Mouse (Mus musculus) mouse embryonic stem cell (cell line): Measurements from ENCODE around the gene Wwox.

ENCODE experiments used
- in situ Hi-C, 2 experiments: fragments of 300-500 bp; cut with MboI; formaldehyde crosslinking; loops; 1 replicate in 1 of 2; 3 replicates in 1 of 2; pipeline ENCODE4 v1.14.3; 2019 to 2020; ENCODE audit warnings: low sequenced_read_pairs in 2 of 2, low pct_unique_long_range_greater_than_20kb in 1 of 2, mixed read lengths in 1 of 2; ENCODE audit not compliant: unreplicated experiment in 1 of 2

The Wwox gene

DNA sequence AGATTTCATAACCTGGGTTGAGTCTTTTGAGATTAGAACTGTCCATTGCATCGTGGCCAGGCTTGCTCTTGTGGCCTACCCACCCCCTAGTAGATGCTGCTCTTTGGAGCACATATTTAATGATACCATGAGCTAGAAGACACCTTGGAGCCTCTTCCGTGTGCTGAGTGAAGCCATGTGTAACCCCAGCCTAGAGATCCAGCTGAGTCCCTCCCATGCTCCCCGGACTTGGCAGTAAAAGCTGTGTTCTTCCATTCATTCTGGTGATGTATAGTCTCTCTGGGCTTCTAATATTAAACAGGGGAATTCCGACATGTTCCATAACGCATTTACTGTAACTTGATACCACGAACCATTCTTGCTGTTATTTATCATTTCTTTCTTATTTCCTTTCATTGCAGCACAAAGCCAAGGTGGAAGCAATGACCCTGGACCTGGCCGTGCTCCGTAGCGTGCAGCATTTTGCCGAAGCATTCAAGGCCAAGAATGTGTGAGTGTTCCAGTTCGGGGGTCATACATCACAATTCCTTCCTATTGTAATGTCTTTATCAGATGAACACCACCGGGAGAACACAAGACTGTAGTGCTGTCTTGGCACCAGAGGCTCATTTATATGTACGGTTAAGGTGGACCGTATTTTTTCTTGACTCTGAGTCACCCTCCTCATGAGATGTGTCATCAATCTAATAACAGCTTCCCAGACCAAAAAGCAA, 240.1 kb downstream of the Wwox start:
- in situ Hi-C loops = no loop called here

DNA sequence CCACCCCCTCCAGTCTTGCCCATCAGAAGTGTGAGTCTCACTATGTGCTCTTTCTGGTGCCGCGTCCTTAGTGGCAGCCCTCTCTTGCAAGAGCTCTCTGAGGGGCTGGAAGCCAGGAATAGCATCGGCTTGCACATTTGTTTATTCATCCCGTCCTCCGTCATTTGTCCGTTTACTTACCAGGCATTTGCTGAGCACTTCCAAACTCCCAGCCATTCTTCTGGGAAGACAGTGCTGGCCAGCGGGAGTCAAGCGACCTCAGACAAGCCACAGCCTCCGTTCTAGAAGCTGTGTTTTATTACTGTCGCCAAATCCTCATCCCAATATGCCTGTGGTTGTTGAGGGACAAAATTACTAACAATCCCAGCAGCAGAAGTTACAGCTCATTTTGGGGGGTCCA, 241.7 kb downstream of the Wwox start:
- in situ Hi-C loops = no loop called here

DNA sequence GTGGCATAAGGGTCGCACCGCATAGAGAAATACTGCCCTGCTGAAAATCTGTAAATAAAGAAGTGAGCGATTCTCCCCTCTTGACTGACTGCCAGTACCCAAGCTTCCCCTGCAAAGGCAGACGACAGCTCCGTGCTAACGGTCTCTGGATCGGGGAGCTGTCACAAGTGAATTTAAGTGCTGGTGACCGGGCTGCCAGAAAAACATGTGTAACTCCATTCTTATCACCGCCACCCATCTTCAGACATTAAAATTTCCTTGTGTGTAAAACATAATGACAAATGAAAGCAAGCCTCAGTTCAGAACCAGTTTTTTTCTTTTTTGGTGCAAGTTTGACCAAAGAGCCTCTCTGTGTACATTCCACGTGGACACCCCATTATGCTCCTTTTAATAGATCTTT, 242.7 kb downstream of the Wwox start:
- in situ Hi-C loops = no loop called here

DNA sequence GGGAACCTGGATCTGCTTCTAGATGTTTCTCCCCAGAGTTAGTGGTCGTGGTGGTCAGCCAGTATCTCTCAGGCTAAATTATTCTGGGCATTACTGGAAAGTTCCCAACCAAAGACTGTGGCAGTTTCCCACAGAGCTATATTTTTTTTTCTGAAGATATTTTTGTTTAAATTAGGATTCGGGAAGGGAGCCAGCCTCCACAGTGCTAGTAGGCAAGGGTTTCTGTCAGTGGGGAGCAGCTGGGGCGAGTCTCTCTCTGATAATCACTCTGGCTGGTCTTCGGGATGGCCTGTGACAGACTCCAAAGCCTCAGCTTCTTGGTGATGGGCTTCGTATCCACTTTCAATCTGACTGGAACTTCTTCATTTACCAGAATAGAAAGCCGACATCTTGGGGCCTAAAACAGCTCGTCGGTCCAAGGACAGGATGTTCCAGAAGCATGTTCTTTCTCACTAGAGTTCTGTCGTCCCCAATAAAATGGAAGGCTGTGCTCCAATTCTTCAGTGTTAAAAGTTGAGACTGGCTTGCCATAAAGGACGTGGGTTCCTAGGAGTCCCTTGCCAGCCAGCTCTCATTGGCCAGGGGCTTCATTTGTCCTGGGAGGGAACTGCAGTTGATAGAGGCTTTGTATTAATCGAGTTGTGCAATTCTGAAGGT, 244.7 kb downstream of the Wwox start:
- in situ Hi-C loops = no loop called here

DNA sequence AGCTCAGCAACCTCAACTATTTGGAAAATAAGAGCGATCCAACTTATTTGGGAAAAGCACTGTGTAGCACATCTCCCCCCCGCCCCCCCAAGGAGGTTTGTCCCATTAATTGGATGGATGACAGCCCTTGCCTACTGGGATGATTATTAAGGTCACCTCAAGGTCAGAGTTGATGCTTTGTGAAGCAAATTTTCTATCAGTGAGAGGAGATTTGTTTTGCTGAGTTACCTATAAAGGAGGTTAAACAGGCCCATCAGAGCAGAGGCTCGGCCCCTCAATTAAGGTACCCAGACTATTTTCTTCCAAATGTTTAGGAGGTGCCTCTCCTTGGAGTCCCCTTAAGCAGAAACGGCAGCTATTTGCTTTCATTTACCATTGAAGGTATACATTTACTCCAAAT, 247.0 kb downstream of the Wwox start:
- in situ Hi-C loops = no loop called here

DNA sequence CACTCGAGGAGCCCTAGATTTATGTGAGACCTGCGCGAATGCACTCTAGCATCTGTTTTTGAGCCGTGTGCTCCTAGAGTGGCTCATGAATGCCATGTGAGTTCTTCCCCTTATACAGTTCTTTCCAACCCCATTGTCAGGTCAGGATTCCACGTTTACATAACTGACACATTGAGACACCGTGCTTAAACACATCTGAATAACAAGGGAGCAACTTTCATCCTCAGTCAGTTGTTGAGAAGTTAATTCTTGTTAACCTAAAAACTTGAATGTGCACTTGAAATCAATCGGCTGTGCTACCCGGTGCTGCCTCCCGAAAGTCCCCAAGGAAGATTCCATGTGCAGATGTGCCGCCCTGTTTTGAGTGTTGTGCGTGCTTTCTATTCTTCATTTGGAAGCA, 249.3 kb downstream of the Wwox start:
- in situ Hi-C loops = no loop called here

DNA sequence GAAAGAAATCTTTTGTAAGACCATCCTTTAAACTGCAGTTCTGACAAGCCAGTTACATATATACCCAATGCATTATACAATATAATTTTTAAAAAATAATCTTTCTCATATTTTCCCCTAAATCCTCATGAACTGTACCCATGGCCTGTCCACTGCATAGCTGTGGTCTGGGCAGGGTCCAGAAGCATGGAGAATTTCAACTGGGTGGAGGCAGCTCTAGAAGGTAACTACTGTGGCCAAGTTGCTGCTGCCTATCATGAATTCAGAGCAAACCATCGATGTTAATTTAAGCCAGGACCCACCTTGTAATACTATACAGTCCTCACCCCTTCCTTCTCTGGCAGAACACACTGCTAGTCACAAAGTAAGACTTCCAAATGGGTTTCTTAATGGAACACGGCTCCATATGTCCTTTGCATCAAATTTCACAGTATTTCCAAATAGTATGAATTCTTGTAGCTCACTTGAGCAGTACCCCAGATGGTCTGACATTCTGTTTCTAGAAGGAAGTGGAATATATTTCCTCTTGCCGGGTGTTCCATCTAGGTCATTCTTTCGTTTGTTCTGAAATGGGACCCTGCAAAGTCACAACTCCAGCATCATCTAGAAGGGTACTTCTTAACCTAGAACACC, 255.2 kb downstream of the Wwox start:
- in situ Hi-C loops = no loop called here

DNA sequence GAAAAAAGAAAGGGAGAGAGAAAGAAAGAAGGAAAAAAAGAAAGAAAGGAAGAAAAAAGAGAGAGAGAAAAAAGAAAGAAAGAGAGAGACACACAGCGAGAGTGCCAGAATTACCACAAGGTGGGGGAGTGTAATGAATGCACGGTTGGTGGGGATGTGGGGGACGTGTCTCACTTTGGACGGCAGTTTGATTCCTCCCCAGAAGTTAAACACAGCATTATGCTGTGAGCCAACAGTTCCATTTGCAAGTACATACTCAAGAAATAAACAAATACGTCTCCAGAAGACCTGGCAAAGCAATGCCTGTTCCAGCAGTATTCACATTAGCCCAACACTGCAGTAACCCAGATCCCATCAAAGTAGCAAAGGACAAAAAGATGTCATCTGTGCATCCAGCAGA, 264.1 kb downstream of the Wwox start:
- in situ Hi-C loops = no loop called here

DNA sequence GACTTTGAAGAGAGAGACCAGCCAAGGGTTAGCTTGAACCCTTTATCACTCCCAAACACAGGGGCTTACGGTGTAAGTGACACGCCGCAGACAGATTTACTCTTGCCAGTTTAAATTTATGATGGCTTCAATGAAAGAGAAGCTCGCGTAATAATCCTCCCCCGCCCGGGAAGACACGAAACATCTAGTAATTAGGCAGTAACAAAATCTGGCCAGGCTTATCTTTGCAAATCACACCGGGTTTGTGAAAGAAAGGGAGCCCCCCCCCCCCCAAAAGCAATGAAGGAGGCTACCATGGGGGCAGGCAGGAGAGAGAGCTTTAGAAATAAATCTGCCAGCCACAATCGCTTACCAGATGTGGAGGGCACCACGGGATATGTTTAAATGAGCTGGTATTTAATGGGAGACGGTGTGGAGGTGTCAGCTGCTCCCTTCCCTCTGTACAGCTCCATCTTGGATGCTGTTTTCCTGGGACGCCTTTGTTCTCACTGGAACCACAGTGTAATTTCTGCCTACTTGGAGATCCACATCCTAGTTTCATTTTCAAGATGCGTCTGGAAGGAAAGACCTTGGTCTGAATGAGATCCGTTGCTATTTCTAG, 268.2 kb downstream of the Wwox start:
- in situ Hi-C loops = no loop called here

DNA sequence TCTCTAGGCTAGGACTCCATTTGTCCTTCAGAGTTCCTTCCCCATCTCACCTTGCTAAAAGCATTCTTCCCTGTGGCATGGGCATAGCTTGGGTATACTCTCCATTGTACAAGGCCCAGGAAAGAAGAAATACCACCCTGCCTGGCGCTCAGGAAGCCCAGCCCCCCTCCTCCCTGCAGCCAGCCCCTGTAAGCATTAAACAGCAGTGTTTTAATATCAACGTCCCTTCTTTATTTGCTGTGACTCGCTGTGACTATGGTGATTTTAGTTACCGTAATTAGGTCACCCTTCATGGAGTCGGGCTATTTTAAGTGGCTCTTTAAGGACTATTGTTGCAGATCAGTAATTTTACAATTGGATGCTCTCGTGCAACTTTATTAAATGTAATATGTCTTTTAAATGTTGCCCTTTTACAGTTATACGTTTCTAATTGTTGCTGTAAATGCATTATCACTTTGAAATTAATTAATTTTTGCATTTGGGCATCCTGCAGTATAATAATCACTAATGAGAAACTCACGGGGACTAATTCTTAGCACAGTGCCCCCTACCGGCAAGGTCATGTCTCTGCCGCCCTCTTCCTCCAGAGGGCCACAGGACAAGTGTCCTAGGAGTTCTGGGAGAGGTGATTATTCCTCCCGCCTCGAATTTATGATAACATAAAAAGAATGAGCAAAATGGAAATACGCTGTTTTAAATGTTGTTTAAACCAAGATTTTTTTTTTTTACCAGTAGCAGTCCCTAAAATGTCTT, 276.0 kb downstream of the Wwox start:
- in situ Hi-C loops = no loop called here

DNA sequence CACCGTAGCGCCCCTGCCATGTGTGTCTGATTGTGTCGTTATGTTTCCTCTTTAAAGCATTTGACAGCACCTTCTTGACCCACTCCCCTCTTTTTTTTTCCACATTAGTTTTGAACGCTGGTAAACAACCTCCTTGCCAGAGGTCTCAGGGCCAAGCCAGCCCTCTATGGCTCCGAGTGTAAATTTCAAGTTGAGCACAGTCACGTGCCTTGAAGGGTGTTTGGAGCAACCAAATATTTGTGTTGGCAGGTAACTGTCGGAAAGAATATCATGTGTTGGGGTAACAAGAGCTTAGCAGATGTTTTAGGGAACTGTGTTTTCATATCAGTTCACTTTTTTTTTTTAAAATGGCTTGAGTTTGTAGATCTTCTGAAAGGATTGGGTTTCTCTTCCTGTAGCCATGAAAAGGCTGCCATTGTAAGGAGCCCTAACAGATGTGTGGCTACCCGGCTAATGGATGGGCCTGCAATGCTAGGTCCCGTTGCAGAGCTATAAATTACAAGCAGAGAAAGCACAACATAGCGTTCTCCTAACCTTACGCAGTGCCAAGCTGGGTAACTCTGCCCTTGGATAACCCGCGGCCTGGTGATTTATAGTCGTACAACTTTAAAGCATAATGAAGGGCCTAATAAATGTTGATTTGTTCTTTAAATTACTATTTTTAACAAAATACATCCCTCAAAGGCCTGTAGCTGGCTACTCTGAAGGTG, 277.2 kb downstream of the Wwox start:
- in situ Hi-C loops = no loop called here

DNA sequence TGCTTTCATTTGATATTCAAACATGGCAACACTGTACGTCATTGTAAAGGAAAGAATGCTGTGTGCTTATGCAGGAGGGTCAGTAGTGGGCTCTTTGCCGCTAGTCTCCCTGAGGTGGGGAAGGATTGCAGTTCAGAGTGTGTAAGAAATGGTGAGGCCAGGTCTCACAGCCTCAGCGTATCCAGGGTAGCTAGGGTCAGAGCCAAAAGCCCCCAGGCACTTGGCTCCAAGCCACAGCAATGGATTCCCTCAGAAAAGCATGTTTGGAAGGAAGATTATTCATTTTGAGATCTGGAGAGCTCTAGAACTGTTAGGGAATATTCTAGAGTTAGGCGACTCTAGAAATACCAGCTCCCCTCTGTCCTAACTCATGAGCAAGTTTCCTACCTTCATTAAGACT, 279.4 kb downstream of the Wwox start:
- in situ Hi-C loops = no loop called here

DNA sequence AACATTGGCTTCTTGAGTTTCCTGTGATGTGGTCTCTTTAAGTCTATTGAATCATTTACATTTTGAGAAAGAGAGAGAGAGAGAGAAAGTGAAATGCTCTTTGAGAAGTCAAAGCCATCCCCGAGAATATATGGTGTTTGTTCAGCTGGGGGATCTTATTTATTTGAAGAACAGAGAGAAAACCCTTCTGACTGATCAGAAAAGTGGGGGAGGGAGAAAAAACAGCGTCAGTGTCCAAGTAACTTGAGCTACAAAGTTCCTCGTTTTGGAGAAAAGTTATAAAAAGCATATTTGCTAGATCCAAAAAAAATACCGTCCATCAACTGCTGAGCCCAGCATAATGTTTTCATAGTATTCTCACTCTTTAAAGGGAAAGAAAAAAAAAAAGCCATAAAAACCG, 283.2 kb downstream of the Wwox start:
- in situ Hi-C loops = no loop called here

DNA sequence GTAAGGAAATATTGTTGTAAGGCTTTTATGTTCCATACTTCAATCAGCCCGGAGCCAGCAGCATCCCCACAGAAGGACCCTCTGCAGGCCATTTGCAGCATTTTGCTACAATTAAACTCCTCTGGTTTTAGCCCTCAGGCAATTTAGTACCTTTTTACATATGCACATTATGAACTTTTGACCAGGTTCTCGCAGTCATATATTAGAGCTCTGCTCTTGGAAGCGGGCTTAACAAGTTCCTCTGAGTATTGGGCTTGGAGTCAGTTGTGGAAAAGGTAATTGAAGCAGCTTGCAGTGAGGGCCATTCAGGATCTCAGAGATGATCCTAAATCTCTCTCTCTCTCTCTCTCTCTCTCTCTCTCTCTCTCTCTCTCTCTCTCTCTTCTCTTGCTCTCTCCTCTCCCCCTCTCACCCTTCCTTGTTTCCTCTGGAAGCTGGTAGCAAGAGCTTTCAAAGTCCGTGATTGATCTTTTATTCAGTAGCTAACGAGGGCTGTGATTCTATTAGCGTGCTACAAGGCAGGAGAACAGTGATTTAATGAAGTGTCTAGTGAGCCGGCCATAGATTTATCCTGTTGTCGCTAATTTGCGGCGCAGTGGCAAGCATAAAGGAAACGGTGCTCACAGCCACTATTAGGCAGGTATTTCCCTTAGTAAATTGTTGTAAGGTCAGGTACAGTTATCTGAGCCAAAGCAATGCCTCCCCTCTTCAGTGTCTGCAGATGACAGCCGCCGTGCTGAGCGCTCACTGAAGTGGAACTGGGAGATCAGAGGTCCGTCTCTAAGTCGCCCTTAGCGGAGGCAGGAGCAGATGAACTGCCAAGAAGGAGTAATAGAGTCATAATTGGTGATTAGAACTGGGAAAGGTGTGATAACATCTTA, 292.0 kb downstream of the Wwox start:
- in situ Hi-C loops = no loop called here

DNA sequence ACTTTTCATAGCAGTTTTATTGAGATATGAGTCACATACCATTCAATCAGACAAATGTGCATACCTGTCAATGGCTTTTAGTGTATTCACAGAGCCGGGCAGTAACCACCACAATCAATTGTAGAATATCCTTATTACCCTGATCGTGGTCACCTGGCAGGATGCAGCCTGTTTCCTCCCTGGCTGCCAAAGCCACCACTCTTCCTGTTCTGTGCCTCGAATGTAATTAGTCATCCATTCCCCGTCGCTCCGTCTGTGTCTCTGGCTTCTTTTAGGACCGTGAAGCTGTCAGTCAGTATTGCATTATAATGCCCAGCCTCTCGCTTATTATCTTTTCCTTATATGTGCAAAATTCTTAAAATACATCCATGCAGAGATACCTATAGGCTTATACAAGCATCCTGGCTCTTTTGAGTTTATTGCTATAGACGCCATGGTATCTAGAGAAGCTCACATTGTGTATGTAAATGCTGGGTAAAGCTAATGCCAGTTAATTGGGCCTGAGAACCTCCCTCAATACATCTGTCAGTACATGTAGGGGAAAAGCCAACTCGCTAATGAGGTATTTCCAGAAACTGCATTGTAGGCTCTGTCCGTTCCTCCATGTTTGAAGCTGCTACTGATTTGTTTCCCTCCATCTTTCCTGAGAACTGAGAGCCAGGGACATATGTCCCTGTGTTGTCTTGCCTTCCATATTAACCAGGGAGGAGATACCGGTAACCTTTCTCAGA, 303.9 kb downstream of the Wwox start:
- in situ Hi-C loops = no loop called here

DNA sequence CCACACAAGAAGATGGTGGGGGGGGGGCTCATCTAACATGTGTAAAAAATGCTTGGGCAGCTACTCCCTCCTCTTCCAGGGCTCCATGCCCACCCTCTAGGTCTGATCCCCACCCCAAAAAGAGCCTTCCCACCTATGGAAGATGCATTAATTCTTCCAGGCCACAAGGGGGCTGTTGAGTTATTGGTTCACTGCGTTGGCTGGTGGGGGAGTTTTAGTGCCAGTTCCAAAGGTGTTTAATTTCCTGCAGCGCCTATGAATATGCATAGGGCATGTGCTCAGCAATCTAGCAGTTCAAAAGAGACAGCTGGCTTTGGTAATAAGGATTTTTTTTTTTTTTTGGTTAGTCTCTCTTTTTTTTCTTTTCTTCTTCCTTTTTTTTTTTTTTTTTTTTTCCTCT, 306.9 kb downstream of the Wwox start:
- in situ Hi-C loops = no loop called here
